Mouse (Mus musculus): Measurements from ENCODE around the gene Bahcc1. TPM values are rescaled to one million over a fixed set of nuclear protein-coding genes. Genes with fewer than 3 reads are reported as not detected.
A peak's percentile ranks its signal among the peaks of the same experiment; 100 is the strongest.

Bahcc1 gene
- polyA plus RNA-seq, 1 experiment from 2014 or later: 3.1 TPM

DNA sequence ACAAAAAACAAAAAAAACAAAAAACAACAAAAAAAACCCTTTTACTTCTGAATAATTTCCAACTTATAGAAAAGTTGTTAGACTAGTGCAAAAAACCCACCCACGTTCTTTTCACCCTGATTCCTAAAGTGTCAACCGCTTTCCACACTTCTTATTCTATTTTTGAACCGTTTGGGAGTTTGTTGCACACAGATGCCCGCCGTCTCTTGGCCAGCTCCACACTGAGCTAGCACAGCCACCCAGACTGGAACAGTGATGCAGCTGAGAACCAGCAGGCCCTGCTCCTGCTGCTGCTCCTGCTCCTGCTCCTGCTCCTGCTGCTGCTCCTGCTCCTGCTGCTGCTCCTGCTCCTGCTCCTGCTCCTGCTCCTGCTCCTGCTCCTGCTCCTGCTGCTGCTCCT lies 28.5 kb upstream of the Bahcc1 start:
- H3K4me1 ChIP-seq (replicated peaks; ENCODE audit: control insufficient read depth, insufficient read depth, low read length): no peaks in the 10 kb centered on the region
- no peaks in the 10 kb centered on the region for H3K9me3 ChIP-seq (ENCODE audit: control insufficient read depth)
- no peak for TF ChIP-seq CTCF (IDR thresholded peaks at IDR 0.05; ENCODE audit: low read depth)
- H3K27ac ChIP-seq (ENCODE audit: low read depth, low read length): no peak overlapping the region
- H3K4me2 ChIP-seq (replicated peaks; ENCODE audit: low read depth): no peak overlapping the region
- H3K9ac ChIP-seq (ENCODE audit: low read depth, low read length): no peak overlapping the region
- H3K27me3 ChIP-seq (replicated peaks; ENCODE audit: control insufficient read depth, insufficient read depth, low read length): no peaks in the 10 kb centered on the region
- no peak overlapping the region for H3K4me3 ChIP-seq (ENCODE audit: low read depth, low read length)
- no peak for ATAC-seq
- WGBS: 88% methylated on average over 5 of the region's 5 CpGs
- no peaks in the 10 kb centered on the region for H3K36me3 ChIP-seq (ENCODE audit: control insufficient read depth, insufficient read depth)

- no peak overlapping the region for H3K9ac ChIP-seq (ENCODE audit: low read depth, low read length)
- ATAC-seq: no peak
- H3K4me3 ChIP-seq (ENCODE audit: low read depth, low read length): no peak overlapping the region
- WGBS: 64% methylated on average over 9 of the region's 9 CpGs
- no peaks in the 10 kb centered on the region for H3K36me3 ChIP-seq (ENCODE audit: control insufficient read depth, insufficient read depth)
- no peak overlapping the region for H3K27ac ChIP-seq (ENCODE audit: low read depth, low read length)
- H3K4me2 ChIP-seq (replicated peaks; ENCODE audit: low read depth): no peak overlapping the region
- no peaks in the 10 kb centered on the region for H3K4me1 ChIP-seq (replicated peaks; ENCODE audit: control insufficient read depth, insufficient read depth, low read length)
- no peaks in the 10 kb centered on the region for H3K27me3 ChIP-seq (replicated peaks; ENCODE audit: control insufficient read depth, insufficient read depth, low read length)
- no peaks in the 10 kb centered on the region for H3K9me3 ChIP-seq (ENCODE audit: control insufficient read depth)
- no peak for TF ChIP-seq CTCF (IDR thresholded peaks at IDR 0.05; ENCODE audit: low read depth)
These were observed 26.6 kb upstream of the Bahcc1 start for GRCm38 (mm10) chr11:120206069-120206668.

DNA sequence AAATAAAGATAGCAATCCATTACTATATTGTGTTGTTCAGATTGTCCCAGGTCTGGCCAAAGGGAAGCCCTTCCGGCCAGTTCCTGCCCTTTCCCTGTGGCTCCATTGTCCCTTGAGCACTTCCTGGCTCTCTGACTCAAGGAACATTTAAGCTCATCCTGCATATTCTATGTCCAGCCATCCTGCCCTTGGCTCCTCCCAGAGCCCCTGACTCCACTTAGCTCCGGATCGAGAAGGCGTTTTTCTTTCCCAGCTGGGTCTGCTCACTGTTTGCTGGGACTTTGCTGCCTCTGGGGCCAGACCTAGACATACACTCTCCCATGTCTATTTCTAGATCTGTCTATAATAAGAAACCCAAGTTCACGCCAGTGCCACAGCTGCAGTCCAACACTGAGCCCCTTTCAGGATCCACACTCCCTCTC lies 26.1 kb upstream of the Bahcc1 start:
- no peaks in the 10 kb centered on the region for H3K4me1 ChIP-seq (replicated peaks; ENCODE audit: control insufficient read depth, insufficient read depth, low read length)
- H3K9me3 ChIP-seq (ENCODE audit: control insufficient read depth): no peaks in the 10 kb centered on the region
- no peak overlapping the region for H3K4me3 ChIP-seq (ENCODE audit: low read depth, low read length)
- no peak overlapping the region for H3K27ac ChIP-seq (ENCODE audit: low read depth, low read length)
- H3K36me3 ChIP-seq (ENCODE audit: control insufficient read depth, insufficient read depth): no peaks in the 10 kb centered on the region
- no peak; the same call in 1 of the 2 replicates for TF ChIP-seq CTCF (IDR thresholded peaks at IDR 0.05; ENCODE audit: low read depth)
- no peak overlapping the region; the same call in 1 of the 2 replicates for H3K4me2 ChIP-seq (replicated peaks; ENCODE audit: low read depth)
- 36% methylated on average over 5 of the region's 5 CpGs for WGBS
- no peak for ATAC-seq
- H3K9ac ChIP-seq (ENCODE audit: low read depth, low read length): no peak overlapping the region
- no peaks in the 10 kb centered on the region for H3K27me3 ChIP-seq (replicated peaks; ENCODE audit: control insufficient read depth, insufficient read depth, low read length)

DNA sequence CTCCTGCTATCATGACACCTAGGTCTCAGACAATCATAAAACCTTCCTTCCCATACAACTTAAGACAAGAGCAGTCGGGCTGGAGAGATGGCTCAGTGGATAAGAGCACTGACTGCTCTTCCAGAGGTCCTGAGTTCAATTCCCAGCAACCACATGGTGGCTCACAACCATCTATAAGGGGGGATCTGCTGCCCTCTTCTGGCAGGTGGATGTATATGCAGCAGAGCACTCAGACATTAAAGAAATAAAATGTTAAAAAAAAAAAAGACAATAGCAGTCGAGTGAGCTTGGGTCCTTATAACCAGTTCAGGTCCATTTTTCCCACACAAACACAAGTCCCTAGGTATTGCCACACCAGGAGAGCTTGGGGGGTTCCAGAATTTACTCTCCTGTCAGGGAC lies 23.9 kb upstream of the Bahcc1 start:
- peak; percentile 66 for TF ChIP-seq CTCF (IDR thresholded peaks at IDR 0.05; ENCODE audit: low read depth)
- WGBS: 71% methylated on average over 2 of the region's 2 CpGs
- no peaks in the 10 kb centered on the region for H3K4me1 ChIP-seq (replicated peaks; ENCODE audit: control insufficient read depth, insufficient read depth, low read length)
- H3K4me2 ChIP-seq (replicated peaks; ENCODE audit: low read depth): no peak overlapping the region
- ATAC-seq: no peak
- peaks cover 2% of the 10 kb centered on the region; the same call in 1 of the 2 replicates for H3K9me3 ChIP-seq (ENCODE audit: control insufficient read depth)
- no peaks in the 10 kb centered on the region for H3K36me3 ChIP-seq (ENCODE audit: control insufficient read depth, insufficient read depth)
- no peaks in the 10 kb centered on the region for H3K27me3 ChIP-seq (replicated peaks; ENCODE audit: control insufficient read depth, insufficient read depth, low read length)
- no peak overlapping the region for H3K27ac ChIP-seq (ENCODE audit: low read depth, low read length)
- no peak overlapping the region for H3K4me3 ChIP-seq (ENCODE audit: low read depth, low read length)
- no peak overlapping the region for H3K9ac ChIP-seq (ENCODE audit: low read depth, low read length)

DNA sequence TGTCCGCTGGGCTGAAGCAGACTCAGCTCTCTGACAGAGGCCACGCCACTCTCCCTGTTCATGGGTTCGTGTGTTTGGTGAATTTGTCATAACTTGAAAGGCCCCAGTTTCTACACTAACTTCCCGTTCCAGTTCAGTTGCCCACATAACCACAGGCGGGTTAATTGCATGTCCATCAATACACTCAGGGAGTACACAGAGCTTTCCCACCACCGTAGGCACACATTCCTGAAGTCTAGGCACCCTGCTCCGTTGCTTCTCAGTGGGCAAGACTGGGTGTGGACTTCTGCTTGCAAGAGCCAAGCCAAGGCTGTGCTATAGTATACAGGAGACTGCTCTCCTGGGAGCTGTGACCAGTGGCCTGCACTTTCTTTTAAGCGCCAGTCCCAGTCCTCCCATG lies 23.3 kb upstream of the Bahcc1 start:
- no peaks in the 10 kb centered on the region for H3K36me3 ChIP-seq (ENCODE audit: control insufficient read depth, insufficient read depth)
- no peak overlapping the region for H3K4me2 ChIP-seq (replicated peaks; ENCODE audit: low read depth)
- no peak overlapping the region for H3K4me3 ChIP-seq (ENCODE audit: low read depth, low read length)
- H3K9me3 ChIP-seq (ENCODE audit: control insufficient read depth): peaks cover 5% of the 10 kb centered on the region; the same call in 1 of the 2 replicates
- no peak overlapping the region for H3K27ac ChIP-seq (ENCODE audit: low read depth, low read length)
- WGBS: 77% methylated on average over 8 of the region's 8 CpGs
- H3K9ac ChIP-seq (ENCODE audit: low read depth, low read length): no peak overlapping the region
- no peaks in the 10 kb centered on the region for H3K27me3 ChIP-seq (replicated peaks; ENCODE audit: control insufficient read depth, insufficient read depth, low read length)
- no peak for TF ChIP-seq CTCF (IDR thresholded peaks at IDR 0.05; ENCODE audit: low read depth)
- no peaks in the 10 kb centered on the region for H3K4me1 ChIP-seq (replicated peaks; ENCODE audit: control insufficient read depth, insufficient read depth, low read length)
- no peak for ATAC-seq

- no peaks in the 10 kb centered on the region for H3K27me3 ChIP-seq (replicated peaks; ENCODE audit: control insufficient read depth, insufficient read depth, low read length)
- no peaks in the 10 kb centered on the region for H3K4me1 ChIP-seq (replicated peaks; ENCODE audit: control insufficient read depth, insufficient read depth, low read length)
- H3K9me3 ChIP-seq (ENCODE audit: control insufficient read depth): peaks cover 5% of the 10 kb centered on the region; the same call in 1 of the 2 replicates
- H3K4me2 ChIP-seq (replicated peaks; ENCODE audit: low read depth): no peak overlapping the region
- ATAC-seq: peak; percentile 23; the same call in 1 of the 2 replicates
- H3K9ac ChIP-seq (ENCODE audit: low read depth, low read length): no peak overlapping the region
- 55% methylated on average over 10 of the region's 10 CpGs for WGBS
- no peak overlapping the region for H3K4me3 ChIP-seq (ENCODE audit: low read depth, low read length)
- H3K36me3 ChIP-seq (ENCODE audit: control insufficient read depth, insufficient read depth): no peaks in the 10 kb centered on the region
- H3K27ac ChIP-seq (ENCODE audit: low read depth, low read length): peak overlapping the region; percentile 11; the same call in 1 of the 2 replicates
- no peak for TF ChIP-seq CTCF (IDR thresholded peaks at IDR 0.05; ENCODE audit: low read depth)
These were observed 17.0 kb upstream of the Bahcc1 start for GRCm38 (mm10) chr11:120215726-120216241.
